Mouse (Mus musculus): ENCODE measurements around the gene Lyve1. TPM values are rescaled to one million over a fixed set of nuclear protein-coding genes. Genes with fewer than 3 reads are reported as not detected.

The Lyve1 gene
- polyA plus RNA-seq, 1 experiment from 2014 or later, result 4.3 TPM

DNA sequence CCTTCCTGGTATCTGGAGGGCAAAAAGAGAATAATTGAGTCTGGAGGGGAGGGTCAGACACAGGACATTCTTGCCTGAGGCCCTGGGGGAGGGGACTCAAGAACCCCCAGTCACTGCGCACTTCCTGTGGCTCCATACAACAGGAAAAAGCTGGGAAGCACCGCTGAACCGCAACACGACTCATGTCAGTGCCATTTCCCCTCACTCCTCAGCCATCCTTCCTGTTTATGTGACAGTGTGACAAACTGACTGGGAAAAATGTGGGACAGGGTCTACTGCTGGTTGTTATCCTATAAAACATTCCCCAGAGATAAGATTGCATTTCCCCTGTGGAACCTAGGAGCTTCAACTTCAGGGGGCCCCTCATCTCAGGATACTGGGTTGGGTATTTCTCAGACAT is 13.9 kb upstream of the Lyve1 start:
- 90% methylated on average over 4 of the region's 4 CpGs for WGBS
- Histone ChIP-seq H3K36me3 (no peaks in the 10 kb centered on the region), H3K9me3 (no peaks in the 10 kb centered on the region), H3K9ac (no peak overlapping the region), H3K27me3 (no peaks in the 10 kb centered on the region), H3K27ac (replicated peaks) (no peak overlapping the region), H3K4me3 (no peak overlapping the region), H3K4me1 (replicated peaks) (no peaks in the 10 kb centered on the region), H3K4me2 (no peak overlapping the region)
- ATAC-seq (ENCODE audit: low FRiP score, low read depth), result no peak

DNA sequence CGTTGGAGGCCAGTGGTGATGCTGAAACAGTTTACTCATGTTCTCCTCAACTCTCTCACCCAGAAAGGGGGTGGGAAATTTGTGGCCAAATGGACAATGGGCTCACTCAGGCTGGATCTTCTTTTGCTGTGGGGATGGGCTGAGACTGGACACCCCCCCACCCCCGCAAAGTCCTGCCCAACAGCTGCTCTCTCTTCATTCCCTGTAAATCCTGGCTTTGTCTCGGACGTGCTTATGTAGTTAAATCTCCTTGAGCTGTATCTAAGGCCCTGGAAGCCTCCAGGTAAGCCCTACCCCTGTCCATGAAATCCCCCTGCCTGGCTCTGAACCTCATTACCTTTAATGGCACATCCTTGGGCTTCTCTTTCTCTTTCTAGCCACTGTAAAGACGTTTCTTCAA is 5.8 kb upstream of the Lyve1 start:
- H3K36me3 ChIP-seq, result no peaks in the 10 kb centered on the region
- no peak overlapping the region for H3K27ac ChIP-seq (replicated peaks)
- H3K9me3 ChIP-seq, result no peaks in the 10 kb centered on the region
- WGBS, result 83% methylated on average over 5 of the region's 5 CpGs
- H3K4me1 ChIP-seq (replicated peaks), result 0 out of 2 replicates have a peak, but pooled peaks cover 3% of the 10 kb centered on the region
- H3K27me3 ChIP-seq, result no peaks in the 10 kb centered on the region
- ATAC-seq (ENCODE audit: low FRiP score, low read depth), result no peak
- no peak overlapping the region for H3K4me2 ChIP-seq
- H3K4me3 ChIP-seq, result no peak overlapping the region
- no peak overlapping the region for H3K9ac ChIP-seq

DNA sequence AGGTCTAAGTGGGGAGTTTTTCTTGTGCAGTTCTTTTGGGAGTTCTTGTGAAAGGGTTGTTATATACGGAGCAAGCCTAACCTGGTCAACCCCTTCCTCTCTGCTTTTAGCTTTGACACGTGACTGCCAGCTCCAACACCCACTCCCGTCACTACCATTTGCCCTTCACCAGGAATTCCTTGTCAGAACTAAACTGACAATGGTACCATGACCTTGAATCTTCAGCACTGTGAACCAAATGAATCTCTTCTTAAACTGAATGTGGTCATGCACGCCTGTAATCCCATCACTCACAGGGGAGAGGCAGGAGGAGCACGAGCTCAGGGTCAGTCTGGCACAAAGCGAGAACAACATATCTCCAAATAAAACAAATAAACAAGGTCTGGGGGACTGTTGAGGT is 4.1 kb upstream of the Lyve1 start:
- 94% methylated on average over 6 of the region's 6 CpGs for WGBS
- Histone ChIP-seq H3K36me3 (no peaks in the 10 kb centered on the region), H3K27ac (replicated peaks) (no peak overlapping the region), H3K27me3 (no peaks in the 10 kb centered on the region), H3K9me3 (no peaks in the 10 kb centered on the region), H3K4me1 (replicated peaks) (0 out of 2 replicates have a peak, but pooled peaks cover 6% of the 10 kb centered on the region), H3K4me2 (no peak overlapping the region), H3K4me3 (no peak overlapping the region), H3K9ac (no peak overlapping the region)
- no peak for ATAC-seq (ENCODE audit: low FRiP score, low read depth)

DNA sequence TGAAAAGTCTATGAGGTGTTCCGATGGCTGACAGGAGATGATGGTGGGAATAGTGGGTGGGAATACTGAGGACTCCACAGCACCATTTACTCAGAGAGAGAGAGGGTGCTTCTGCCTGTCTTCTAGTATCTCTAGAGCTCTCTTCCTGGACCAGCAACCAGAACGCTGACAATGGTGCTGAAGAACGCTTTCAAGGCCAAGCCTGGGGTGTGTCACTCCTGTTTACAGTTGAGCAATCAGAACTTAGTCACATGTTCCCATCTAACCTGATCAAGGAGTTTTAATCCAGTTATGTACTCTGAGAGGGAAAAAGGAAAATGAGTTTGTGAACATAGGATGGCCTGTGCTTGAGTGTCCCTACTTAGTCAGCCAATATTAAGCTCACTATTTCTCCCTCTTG is 3.0 kb upstream of the Lyve1 start:
- H3K9ac ChIP-seq, result no peak overlapping the region
- no peak overlapping the region for H3K4me3 ChIP-seq
- H3K27ac ChIP-seq (replicated peaks), result no peak overlapping the region
- H3K4me1 ChIP-seq (replicated peaks), result 0 out of 2 replicates have a peak, but pooled peaks cover 6% of the 10 kb centered on the region
- H3K36me3 ChIP-seq, result no peaks in the 10 kb centered on the region
- no peak overlapping the region for H3K4me2 ChIP-seq
- ATAC-seq (ENCODE audit: low FRiP score, low read depth), result no peak
- no peaks in the 10 kb centered on the region for H3K9me3 ChIP-seq
- H3K27me3 ChIP-seq, result no peaks in the 10 kb centered on the region
- WGBS, result 99% methylated on average over 3 of the region's 3 CpGs

DNA sequence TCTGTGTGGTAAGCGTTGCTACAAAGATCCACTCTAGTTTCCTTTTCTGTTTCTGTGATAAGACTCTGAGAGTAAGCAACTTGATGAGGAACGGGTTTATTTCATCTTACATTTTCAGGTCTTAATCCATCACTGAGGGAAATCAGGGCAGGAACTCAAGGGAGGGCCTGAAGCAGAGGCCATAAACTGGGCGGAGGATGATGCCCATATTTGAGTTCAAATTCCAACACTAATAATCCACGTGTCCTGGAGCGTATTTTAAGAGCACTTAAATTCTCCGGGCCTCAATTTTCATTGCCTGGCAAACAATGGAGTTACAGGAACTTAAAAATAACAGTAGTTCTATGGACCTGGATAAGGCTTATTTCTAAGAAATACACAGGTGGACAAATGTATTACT is 2.5 kb upstream of the Lyve1 start:
- Histone ChIP-seq H3K9me3 (no peaks in the 10 kb centered on the region), H3K27me3 (no peaks in the 10 kb centered on the region), H3K4me2 (no peak overlapping the region), H3K27ac (replicated peaks) (no peak overlapping the region), H3K4me1 (replicated peaks) (0 out of 2 replicates have a peak, but pooled peaks cover 6% of the 10 kb centered on the region), H3K36me3 (no peaks in the 10 kb centered on the region), H3K4me3 (no peak overlapping the region), H3K9ac (no peak overlapping the region)
- WGBS, result 87% methylated on average over 6 of the region's 6 CpGs
- ATAC-seq (ENCODE audit: low FRiP score, low read depth), result no peak

DNA sequence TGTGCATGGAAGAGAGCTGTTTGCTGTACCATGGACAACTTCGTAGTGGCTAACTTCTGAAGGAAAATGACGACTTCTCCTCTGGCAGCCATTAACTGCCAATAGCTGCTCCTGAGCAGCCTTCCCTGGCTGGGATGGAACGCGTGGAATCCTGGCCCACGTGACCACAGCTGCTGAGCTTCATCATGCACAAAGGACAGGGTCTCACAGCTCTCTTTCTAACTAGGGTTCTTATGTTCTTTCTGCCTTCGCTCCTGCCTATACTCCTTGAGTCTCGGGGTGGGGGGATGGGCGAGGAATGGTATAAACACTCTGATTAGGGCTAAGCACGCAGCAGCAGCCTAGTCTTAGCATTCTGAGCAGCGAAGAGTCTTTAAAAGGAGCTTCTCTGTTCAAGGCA is 2.0 kb upstream of the Lyve1 start:
- peak; percentile 56; the same call in 1 of the 2 replicates for ATAC-seq (ENCODE audit: low FRiP score, low read depth)

DNA sequence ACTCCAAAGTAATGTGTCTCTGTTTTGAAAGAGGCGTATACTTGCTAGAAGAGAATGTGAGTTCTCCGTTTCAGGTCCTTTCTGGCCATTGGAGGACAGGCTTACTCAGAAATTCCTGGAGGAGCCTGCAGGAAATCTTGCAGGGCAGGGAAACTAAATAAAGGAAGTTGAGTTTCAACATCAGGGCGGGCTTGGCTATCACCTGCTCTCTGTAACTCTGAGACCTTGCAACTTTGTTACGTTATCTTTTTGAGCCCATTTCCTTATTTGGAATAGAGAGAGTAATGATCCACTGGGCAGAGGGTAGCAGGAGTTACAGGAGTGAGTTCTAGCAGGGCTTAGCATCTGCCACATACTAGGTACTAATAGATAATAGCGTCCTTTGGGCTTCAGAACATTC is 2.9 kb downstream of the Lyve1 start:
- ATAC-seq (ENCODE audit: low FRiP score, low read depth), result no peak
- Histone ChIP-seq H3K4me1 (replicated peaks) (0 out of 2 replicates have a peak, but pooled peaks cover 6% of the 10 kb centered on the region), H3K9me3 (no peaks in the 10 kb centered on the region), H3K4me2 (no peak overlapping the region), H3K9ac (no peak overlapping the region), H3K27me3 (no peaks in the 10 kb centered on the region), H3K27ac (replicated peaks) (no peak overlapping the region), H3K4me3 (no peak overlapping the region), H3K36me3 (no peaks in the 10 kb centered on the region)
- WGBS, result 79% methylated on average over 5 of the region's 5 CpGs

More for the DNA sequence above, 2.0 kb upstream of the Lyve1 start:
- Histone ChIP-seq H3K4me3 (no peak overlapping the region), H3K9ac (no peak overlapping the region), H3K36me3 (no peaks in the 10 kb centered on the region), H3K4me1 (replicated peaks) (0 out of 2 replicates have a peak, but pooled peaks cover 6% of the 10 kb centered on the region), H3K27ac (replicated peaks) (no peak overlapping the region), H3K27me3 (no peaks in the 10 kb centered on the region), H3K9me3 (no peaks in the 10 kb centered on the region), H3K4me2 (no peak overlapping the region)
- 56% methylated on average over 10 of the region's 10 CpGs for WGBS

DNA sequence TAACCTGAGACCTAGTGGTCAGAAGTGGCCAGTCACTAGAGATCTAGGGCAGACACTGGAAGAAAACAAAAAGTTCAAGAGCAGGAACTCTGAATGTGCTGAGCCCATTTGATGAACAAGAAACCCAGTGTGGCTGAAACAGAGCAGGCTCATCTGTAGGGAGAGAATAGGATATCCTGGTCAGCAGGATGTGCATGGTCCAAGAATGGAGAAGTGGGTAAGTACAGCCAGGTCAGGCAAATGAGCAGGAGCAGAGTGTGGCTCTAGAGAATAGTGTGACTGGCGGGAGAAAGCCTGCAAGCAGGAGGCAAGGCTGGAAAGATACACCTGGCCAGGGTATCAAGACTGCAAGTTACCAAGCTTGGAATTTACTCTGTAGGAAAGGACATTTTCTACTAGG is 7.4 kb downstream of the Lyve1 start:
- Histone ChIP-seq H3K27me3 (no peaks in the 10 kb centered on the region), H3K9me3 (no peaks in the 10 kb centered on the region), H3K27ac (replicated peaks) (no peak overlapping the region), H3K36me3 (no peaks in the 10 kb centered on the region), H3K4me1 (replicated peaks) (peaks cover 4% of the 10 kb centered on the region), H3K9ac (no peak overlapping the region), H3K4me3 (no peak overlapping the region), H3K4me2 (no peak overlapping the region)
- ATAC-seq (ENCODE audit: low FRiP score, low read depth), result no peak
- 81% methylated on average over 1 of the region's 1 CpGs for WGBS

DNA sequence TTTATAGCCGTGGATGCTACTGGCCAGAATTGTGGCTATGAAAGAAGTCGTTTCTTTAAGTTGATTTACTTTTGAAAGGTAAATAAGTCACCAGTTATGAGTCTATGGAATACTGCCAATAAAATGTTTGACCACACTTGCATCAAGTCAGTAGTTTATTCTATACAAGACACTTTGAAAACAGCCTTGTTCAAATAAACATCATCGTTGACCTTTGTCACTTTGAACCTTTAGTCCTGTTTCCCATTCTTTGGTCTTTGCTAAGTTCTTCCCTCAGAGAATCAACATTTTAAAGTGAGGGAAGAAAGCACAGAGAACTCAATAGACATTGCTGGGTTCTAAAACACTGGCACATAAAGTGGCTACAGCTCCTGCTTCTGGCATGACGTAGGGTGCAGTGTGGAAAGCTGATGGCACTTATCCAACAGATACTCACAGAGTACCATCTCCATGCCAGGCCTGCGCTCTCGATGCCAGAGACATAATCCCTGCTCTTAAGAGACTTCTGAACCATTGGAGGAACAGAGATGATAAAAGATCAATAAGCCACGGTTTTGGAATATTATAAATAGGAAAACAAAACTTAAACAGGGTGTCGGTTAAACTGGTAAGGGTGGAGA is 8.0 kb downstream of the Lyve1 start:
- WGBS, result 73% methylated on average over 8 of the region's 8 CpGs
- no peak overlapping the region for H3K4me2 ChIP-seq
- H3K27ac ChIP-seq (replicated peaks), result no peak overlapping the region
- H3K27me3 ChIP-seq, result no peaks in the 10 kb centered on the region
- no peak overlapping the region for H3K9ac ChIP-seq
- peaks cover 4% of the 10 kb centered on the region for H3K4me1 ChIP-seq (replicated peaks)
- H3K36me3 ChIP-seq, result no peaks in the 10 kb centered on the region
- no peak for ATAC-seq (ENCODE audit: low FRiP score, low read depth)
- no peak overlapping the region for H3K4me3 ChIP-seq
- H3K9me3 ChIP-seq, result no peaks in the 10 kb centered on the region

DNA sequence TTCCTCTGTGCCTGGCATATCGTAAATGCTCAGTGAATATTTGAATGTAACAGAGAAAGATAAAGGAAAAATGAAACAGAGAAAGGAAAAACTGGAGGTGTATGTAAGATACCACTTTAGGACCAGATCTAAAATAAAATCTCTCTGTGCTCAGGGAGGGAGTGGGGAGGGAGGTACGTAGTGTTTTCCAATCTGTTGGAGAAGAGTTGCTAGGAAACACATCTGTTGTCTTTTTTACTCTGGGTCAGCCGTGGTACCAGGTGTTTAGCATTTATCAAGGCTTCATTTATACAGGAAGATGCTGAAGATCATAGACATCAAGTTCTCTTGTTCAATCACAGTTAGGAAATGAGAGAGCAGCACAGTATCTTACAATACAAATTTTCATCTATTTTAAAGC is 8.5 kb downstream of the Lyve1 start:
- no peak overlapping the region for H3K4me2 ChIP-seq
- no peak overlapping the region for H3K4me3 ChIP-seq
- H3K4me1 ChIP-seq (replicated peaks), result peaks cover 4% of the 10 kb centered on the region
- H3K9me3 ChIP-seq, result no peaks in the 10 kb centered on the region
- no peak overlapping the region for H3K27ac ChIP-seq (replicated peaks)
- H3K36me3 ChIP-seq, result no peaks in the 10 kb centered on the region
- WGBS, result 50% methylated on average over 3 of the region's 3 CpGs
- no peak overlapping the region for H3K9ac ChIP-seq
- H3K27me3 ChIP-seq, result no peaks in the 10 kb centered on the region
- no peak for ATAC-seq (ENCODE audit: low FRiP score, low read depth)

DNA sequence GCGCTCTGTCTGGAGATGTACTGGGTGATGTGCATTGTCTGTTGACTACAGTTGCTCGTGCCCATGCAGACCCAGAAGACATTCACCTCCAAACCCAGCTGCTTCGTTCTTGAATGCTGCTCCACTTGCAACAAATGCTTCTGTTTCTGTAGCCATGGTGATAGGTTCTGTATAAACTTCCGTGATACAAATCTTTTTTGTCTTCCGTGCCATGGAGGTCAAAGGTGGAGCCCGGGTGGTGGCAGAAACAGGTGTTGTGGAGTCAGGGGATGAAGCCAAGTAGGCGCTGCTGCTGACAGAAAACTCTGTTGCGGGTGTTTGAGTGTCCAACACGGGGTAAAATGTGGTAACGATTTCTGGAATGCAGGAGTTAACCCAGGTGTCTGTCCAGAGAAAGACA is 9.4 kb downstream of the Lyve1 start:
- Histone ChIP-seq H3K9ac (no peak overlapping the region), H3K4me2 (no peak overlapping the region), H3K9me3 (no peaks in the 10 kb centered on the region), H3K36me3 (no peaks in the 10 kb centered on the region), H3K27me3 (no peaks in the 10 kb centered on the region), H3K4me3 (no peak overlapping the region), H3K27ac (replicated peaks) (no peak overlapping the region), H3K4me1 (replicated peaks) (peaks cover 4% of the 10 kb centered on the region)
- ATAC-seq (ENCODE audit: low FRiP score, low read depth), result no peak
- WGBS, result 60% methylated on average over 10 of the region's 10 CpGs

DNA sequence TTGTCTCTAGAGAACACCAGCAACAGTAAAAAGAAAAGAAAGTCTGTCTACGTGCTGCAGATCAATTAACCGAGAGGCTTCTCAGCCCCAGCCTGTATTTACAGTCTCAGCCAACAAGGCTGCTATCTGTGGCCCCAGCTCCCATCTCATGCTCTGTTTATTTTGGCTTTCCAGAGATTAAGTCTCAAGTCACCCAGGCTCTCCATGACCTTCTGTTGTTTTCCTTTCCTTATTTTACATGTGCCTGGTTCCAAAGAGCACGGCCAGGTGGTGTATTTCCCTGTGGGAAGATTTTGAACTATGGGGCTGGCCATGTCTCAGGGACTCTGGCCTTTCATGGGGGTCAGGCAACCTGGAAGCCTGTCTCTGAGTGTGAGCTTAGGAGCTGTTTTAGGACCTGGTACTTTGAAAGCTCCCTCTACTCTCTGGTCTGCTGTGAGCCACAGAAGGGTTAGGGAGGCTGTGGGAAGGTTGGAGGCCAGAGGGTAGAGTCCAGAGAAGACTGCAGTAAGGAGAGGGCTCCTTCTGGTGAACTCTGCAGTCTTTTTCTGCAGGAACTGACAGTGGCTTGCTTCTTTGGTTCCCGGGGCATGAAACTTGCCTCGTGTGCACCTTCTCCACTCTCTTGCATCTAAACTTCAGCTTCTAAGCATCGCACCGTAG is 11.4 kb downstream of the Lyve1 start:
- Histone ChIP-seq H3K9me3 (no peaks in the 10 kb centered on the region), H3K36me3 (no peaks in the 10 kb centered on the region), H3K27me3 (no peaks in the 10 kb centered on the region), H3K27ac (replicated peaks) (no peak overlapping the region), H3K9ac (no peak overlapping the region), H3K4me2 (no peak overlapping the region), H3K4me3 (no peak overlapping the region), H3K4me1 (replicated peaks) (peaks cover 4% of the 10 kb centered on the region)
- ATAC-seq (ENCODE audit: low FRiP score, low read depth), result no peak
- WGBS, result 87% methylated on average over 7 of the region's 7 CpGs

DNA sequence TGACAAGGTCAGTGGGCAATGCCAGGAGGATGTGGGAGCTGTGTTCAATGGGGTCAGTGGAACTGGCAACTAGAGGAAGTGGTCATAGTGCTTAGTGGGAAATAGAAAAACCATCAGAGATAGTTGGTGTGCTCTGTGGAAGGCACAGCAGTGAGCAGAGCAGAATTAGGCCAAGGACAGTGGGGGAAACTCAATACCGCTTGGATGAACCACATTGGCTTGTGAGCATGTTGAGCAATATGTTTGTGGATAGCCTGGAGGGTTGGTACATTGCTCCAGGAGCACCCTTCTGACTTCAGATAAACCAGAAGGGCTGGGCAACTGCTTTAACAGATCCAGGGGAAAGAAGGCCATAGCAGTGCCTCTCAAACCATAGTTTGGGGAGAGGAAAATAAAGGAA is 14.7 kb downstream of the Lyve1 start:
- no peak for ATAC-seq (ENCODE audit: low FRiP score, low read depth)

More for the DNA sequence above, 14.7 kb downstream of the Lyve1 start:
- Histone ChIP-seq H3K36me3 (no peaks in the 10 kb centered on the region), H3K4me3 (no peak overlapping the region), H3K4me2 (no peak overlapping the region), H3K27ac (replicated peaks) (no peak overlapping the region), H3K9ac (no peak overlapping the region), H3K4me1 (replicated peaks) (peaks cover 4% of the 10 kb centered on the region), H3K27me3 (no peaks in the 10 kb centered on the region), H3K9me3 (no peaks in the 10 kb centered on the region)
- 96% methylated on average over 1 of the region's 1 CpGs for WGBS

All from hindbrain, embryonic 15.5 days (tissue).